Comparison of ENCODE assay signal across 21 mouse cellular contexts in genomic region chr13:109688195-109688594, GRCm38 (mm10).
DNase-seq lines count a peak whose midpoint lies in the region; ATAC-seq and TF ChIP-seq lines count a peak whose summit lies in the region.
"Had no signal": no experiment of that assay in that cellular context is flagged by ENCODE, and none has a peak within 500 bp of the region (broad histone marks: within the 10 kb centered on the region; RNA-seq: fewer than 3 reads in every experiment).

No protein-coding gene starts in this region.

- 51% methylated on average over 2 of the region's 2 CpGs for WGBS in heart, embryonic 14.5 days
- WGBS in lung, embryonic 14.5 days: 57% methylated on average over 2 of the region's 2 CpGs
- WGBS in embryonic facial prominence, embryonic 10.5 days: 84% methylated on average over 2 of the region's 2 CpGs

- no peak for TF ChIP-seq CTCF in lung, embryonic 14.5 days (IDR thresholded peaks at IDR 0.05; ENCODE audit: low read depth)

- peak overlapping the region in 1 of 2 experiments; percentile 58; a peak in 2 of 4 replicates for H3K4me3 ChIP-seq in heart, embryonic 14.5 days (ENCODE audit: control insufficient read depth in 1 of 2, insufficient read depth in 1 of 2, low read depth in 1 of 2, low read length in 2 of 2)
- H3K4me3 ChIP-seq in lung, embryonic 14.5 days (ENCODE audit: low read depth, low read length): no peak overlapping the region
- H3K4me3 ChIP-seq in embryonic facial prominence, embryonic 10.5 days: no peak overlapping the region
- H3K4me3 ChIP-seq: forebrain, embryonic 10.5 days; limb, embryonic 12.5 days; midbrain, embryonic 12.5 days; stomach, embryonic 15.5 days had no signal

- peaks cover 9 to 38% of the 10 kb centered on the region in 2 experiments for H3K4me1 ChIP-seq in heart, embryonic 14.5 days (ENCODE audit: control insufficient read depth in 2 of 2, insufficient read depth in 2 of 2, low read length in 2 of 2)
- no peaks in the 10 kb centered on the region; the same call in 1 of the 2 replicates for H3K4me1 ChIP-seq in lung, embryonic 14.5 days (ENCODE audit: insufficient read depth)
- H3K4me1 ChIP-seq in embryonic facial prominence, embryonic 10.5 days: peaks cover 25% of the 10 kb centered on the region

- H3K9me3 ChIP-seq in heart, embryonic 14.5 days (ENCODE audit: control insufficient read depth, low read length): no peaks in the 10 kb centered on the region
- no peaks in the 10 kb centered on the region for H3K9me3 ChIP-seq in lung, embryonic 14.5 days (ENCODE audit: low read depth, low read length)
- no peaks in the 10 kb centered on the region for H3K9me3 ChIP-seq in embryonic facial prominence, embryonic 10.5 days
- H3K9me3 ChIP-seq: forebrain, embryonic 10.5 days; limb, embryonic 12.5 days; midbrain, embryonic 12.5 days; stomach, embryonic 15.5 days had no signal

- H3K36me3 ChIP-seq in heart, embryonic 14.5 days (ENCODE audit: control insufficient read depth, insufficient read depth, low read length): no peaks in the 10 kb centered on the region
- H3K36me3 ChIP-seq in lung, embryonic 14.5 days (ENCODE audit: insufficient read depth): no peaks in the 10 kb centered on the region
- H3K36me3 ChIP-seq in embryonic facial prominence, embryonic 10.5 days (replicated peaks): no peaks in the 10 kb centered on the region
- H3K36me3 ChIP-seq: forebrain, embryonic 10.5 days; limb, embryonic 12.5 days; midbrain, embryonic 12.5 days; stomach, embryonic 15.5 days had no signal

- no peak for ATAC-seq in heart, embryonic 14.5 days (ENCODE audit: insufficient number of reproducible peaks, insufficient read depth, low FRiP score, low read depth)
- ATAC-seq in lung, embryonic 14.5 days (ENCODE audit: insufficient read depth): no peak
- ATAC-seq in megakaryocyte progenitor cell, adult 5-6 weeks (replicated peaks; ENCODE audit: poor library complexity): peak; percentile 10; the same call in 1 of the 2 replicates
- ATAC-seq: activated CD4-positive, CD25-positive, alpha-beta regulatory T cell, adult 4 months; lung, postnatal 0 days had no signal

- H3K4me2 ChIP-seq in heart, embryonic 14.5 days (ENCODE audit: low read length): peak overlapping the region; percentile 73
- H3K4me2 ChIP-seq in lung, embryonic 14.5 days: peak overlapping the region; percentile 14; the same call in 1 of the 2 replicates
- H3K4me2 ChIP-seq: hindbrain, embryonic 14.5 days; midbrain, embryonic 12.5 days; stomach, embryonic 15.5 days had no signal

- H3K27ac ChIP-seq in heart, embryonic 14.5 days (replicated peaks in 1 of 2; ENCODE audit: control insufficient read depth in 1 of 2, insufficient read depth in 1 of 2, low read depth in 2 of 2, low read length in 2 of 2): no peak overlapping the region
- H3K27ac ChIP-seq in lung, embryonic 14.5 days (ENCODE audit: low read depth): no peak overlapping the region
- no peak overlapping the region for H3K27ac ChIP-seq in embryonic facial prominence, embryonic 10.5 days (replicated peaks)
- H3K27ac ChIP-seq: forebrain, embryonic 10.5 days; hindbrain, embryonic 14.5 days; limb, embryonic 12.5 days; midbrain, embryonic 12.5 days; stomach, embryonic 15.5 days had no signal

- intact Hi-C loops in heart, postnatal 25 days (cut with DNase I): loop anchor here (5.0 kb wide), 1 partner anchor 66 kb away; no protein-coding TSS in a partner anchor

- DNase-seq in heart, postnatal 25 days (ENCODE audit: low spot score): no peak
- no peak for DNase-seq in lung, embryonic 14.5 days
- no peak for DNase-seq in lung, postnatal 36 days
- DNase-seq in c-Kit-positive CD71-positive TER-119-positive erythroid progenitor cells, embryonic 14.5 days (ENCODE audit: low spot score): peak; percentile 55
- no peak for DNase-seq in adrenal gland, adult 18-20 months (ENCODE audit: low spot score in 2 of 2)
- no peak for DNase-seq in embryonic facial prominence, embryonic 10.5 days (ENCODE audit: low spot score)
- DNase-seq: cerebellum, postnatal 25 days; kidney, adult 2 months; kidney, postnatal 25 days; layer of hippocampus, postnatal 36 days; spleen, adult 18-20 months; thymus, postnatal 25 days had no signal

- H3K27me3 ChIP-seq in heart, embryonic 14.5 days (ENCODE audit: control insufficient read depth, insufficient read depth, low read length): no peaks in the 10 kb centered on the region
- no peaks in the 10 kb centered on the region for H3K27me3 ChIP-seq in lung, embryonic 14.5 days (ENCODE audit: insufficient read depth, low read length)
- no peaks in the 10 kb centered on the region for H3K27me3 ChIP-seq in embryonic facial prominence, embryonic 10.5 days (replicated peaks; ENCODE audit: low read depth, poor library complexity, severe bottlenecking)
- H3K27me3 ChIP-seq: limb, embryonic 12.5 days; midbrain, embryonic 12.5 days; stomach, embryonic 15.5 days had no signal

- H3K9ac ChIP-seq in heart, embryonic 14.5 days (ENCODE audit: low read length): no peak overlapping the region
- H3K9ac ChIP-seq in lung, embryonic 14.5 days: no peak overlapping the region
- H3K9ac ChIP-seq: hindbrain, embryonic 14.5 days; limb, embryonic 12.5 days; midbrain, embryonic 12.5 days; stomach, embryonic 15.5 days had no signal
